Mouse (Mus musculus): ENCODE measurements around the gene Teddm1b. TPM values are rescaled to one million over a fixed set of nuclear protein-coding genes. Genes with fewer than 3 reads are reported as not detected.

Gene Teddm1b
- polyA plus RNA-seq, 1 experiment from 2014 or later: not detected

- WGBS: 85% methylated on average over 3 of the region's 3 CpGs
- H3K27ac ChIP-seq (ENCODE audit: low read depth, low read length): no peak overlapping the region
Observed at GRCm38 (mm10) chr1:153918521-153919206, 44.5 kb downstream of the Teddm1b start.

GRCm38 (mm10) chr1:153921642-153922041 lies 47.5 kb downstream of the Teddm1b start:
- TF ChIP-seq CTCF (IDR thresholded peaks at IDR 0.05; ENCODE audit: low read depth): no peak
- H3K4me3 ChIP-seq (ENCODE audit: low read depth, low read length): no peak overlapping the region
- H3K9ac ChIP-seq (ENCODE audit: low read depth, low read length): no peak overlapping the region
- H3K9me3 ChIP-seq (ENCODE audit: control insufficient read depth): no peaks in the 10 kb centered on the region
- 94% methylated on average over 3 of the region's 3 CpGs for WGBS
- H3K27me3 ChIP-seq (replicated peaks; ENCODE audit: control insufficient read depth, insufficient read depth, low read length): no peaks in the 10 kb centered on the region
- no peak for ATAC-seq
- no peaks in the 10 kb centered on the region for H3K36me3 ChIP-seq (ENCODE audit: control insufficient read depth, insufficient read depth)
- H3K4me2 ChIP-seq (replicated peaks; ENCODE audit: low read depth): no peak overlapping the region
- no peak overlapping the region for H3K27ac ChIP-seq (ENCODE audit: low read depth, low read length)
- no peaks in the 10 kb centered on the region for H3K4me1 ChIP-seq (replicated peaks; ENCODE audit: control insufficient read depth, insufficient read depth, low read length)

More at GRCm38 (mm10) chr1:153918521-153919206, 44.5 kb downstream of the Teddm1b start:
- Histone ChIP-seq H3K36me3 (ENCODE audit: control insufficient read depth, insufficient read depth) (no peaks in the 10 kb centered on the region), H3K27me3 (replicated peaks; ENCODE audit: control insufficient read depth, insufficient read depth, low read length) (no peaks in the 10 kb centered on the region), H3K9ac (ENCODE audit: low read depth, low read length) (no peak overlapping the region), H3K9me3 (ENCODE audit: control insufficient read depth) (no peaks in the 10 kb centered on the region), H3K4me3 (ENCODE audit: low read depth, low read length) (no peak overlapping the region), H3K4me1 (replicated peaks; ENCODE audit: control insufficient read depth, insufficient read depth, low read length) (no peaks in the 10 kb centered on the region), H3K4me2 (replicated peaks; ENCODE audit: low read depth) (no peak overlapping the region)
- ATAC-seq: no peak
- no peak for TF ChIP-seq CTCF (IDR thresholded peaks at IDR 0.05; ENCODE audit: low read depth)

- no peaks in the 10 kb centered on the region for H3K4me1 ChIP-seq (replicated peaks; ENCODE audit: control insufficient read depth, insufficient read depth, low read length)
- 41% methylated on average over 5 of the region's 5 CpGs for WGBS
- no peak overlapping the region for H3K27ac ChIP-seq (ENCODE audit: low read depth, low read length)
- no peak overlapping the region for H3K9ac ChIP-seq (ENCODE audit: low read depth, low read length)
- H3K27me3 ChIP-seq (replicated peaks; ENCODE audit: control insufficient read depth, insufficient read depth, low read length): no peaks in the 10 kb centered on the region
- no peaks in the 10 kb centered on the region for H3K36me3 ChIP-seq (ENCODE audit: control insufficient read depth, insufficient read depth)
- no peak for ATAC-seq
- H3K4me3 ChIP-seq (ENCODE audit: low read depth, low read length): no peak overlapping the region
- no peak for TF ChIP-seq CTCF (IDR thresholded peaks at IDR 0.05; ENCODE audit: low read depth)
- no peaks in the 10 kb centered on the region for H3K9me3 ChIP-seq (ENCODE audit: control insufficient read depth)
- H3K4me2 ChIP-seq (replicated peaks; ENCODE audit: low read depth): no peak overlapping the region
Observed at GRCm38 (mm10) chr1:153922571-153923021, 48.5 kb downstream of the Teddm1b start.

- Histone ChIP-seq H3K4me3 (ENCODE audit: low read depth, low read length) (no peak overlapping the region), H3K36me3 (ENCODE audit: control insufficient read depth, insufficient read depth) (no peaks in the 10 kb centered on the region), H3K27me3 (replicated peaks; ENCODE audit: control insufficient read depth, insufficient read depth, low read length) (no peaks in the 10 kb centered on the region), H3K27ac (ENCODE audit: low read depth, low read length) (no peak overlapping the region), H3K9me3 (ENCODE audit: control insufficient read depth) (no peaks in the 10 kb centered on the region), H3K4me2 (replicated peaks; ENCODE audit: low read depth) (no peak overlapping the region), H3K4me1 (replicated peaks; ENCODE audit: control insufficient read depth, insufficient read depth, low read length) (no peaks in the 10 kb centered on the region), H3K9ac (ENCODE audit: low read depth, low read length) (no peak overlapping the region)
- TF ChIP-seq CTCF (IDR thresholded peaks at IDR 0.05; ENCODE audit: low read depth): no peak
- 52% methylated on average over 6 of the region's 6 CpGs for WGBS
- ATAC-seq: no peak
Observed at GRCm38 (mm10) chr1:153924395-153925385, 50.5 kb downstream of the Teddm1b start.

Small RNA genes within 50 kb of the gene (microRNA-seq; reads per million reads assigned to microRNA genes)
- 5.4 reads per million, percentile 14 among the genes with 10 or more reads in this experiment for gene Mir8114

Other genes with a start within 250 kb of the Teddm1b start
- 0.07 and 0.17 TPM in 2 replicates for gene Rgs8, start 221.3 kb upstream of the Teddm1b start, polyA plus RNA-seq (2015; fragmentation: Nextera tagmentation; extraction: Ambion mirVana)
- 2.1 and 2.4 TPM in 2 replicates for gene Rgs16, start 134.0 kb upstream of the Teddm1b start, polyA plus RNA-seq (2015; fragmentation: Nextera tagmentation; extraction: Ambion mirVana)
- gene Rnasel, start 124.9 kb upstream of the Teddm1b start, polyA plus RNA-seq (2015; fragmentation: Nextera tagmentation; extraction: Ambion mirVana): 49.9 and 57.7 TPM in 2 replicates
- 0.04 TPM in 1 of 2 replicates, not detected in the other for gene Rgsl1, start 30.2 kb upstream of the Teddm1b start, polyA plus RNA-seq (2015; fragmentation: Nextera tagmentation; extraction: Ambion mirVana)
- not detected in 2 replicates for gene Teddm1a, start 17.4 kb downstream of the Teddm1b start, polyA plus RNA-seq (2015; fragmentation: Nextera tagmentation; extraction: Ambion mirVana)
- gene Glul, start 25.6 kb downstream of the Teddm1b start, polyA plus RNA-seq (2015; fragmentation: Nextera tagmentation; extraction: Ambion mirVana): 80.8 and 92.9 TPM in 2 replicates
- 0.18 and 0.27 TPM in 2 replicates for gene Teddm2, start 25.9 kb downstream of the Teddm1b start, polyA plus RNA-seq (2015; fragmentation: Nextera tagmentation; extraction: Ambion mirVana)

Measured in intestine, postnatal 0 days (tissue).